Mouse (Mus musculus) limb, embryonic 10.5 days (tissue): ENCODE measurements around the gene Nme8. TPM values are rescaled to one million over a fixed set of nuclear protein-coding genes. Genes with fewer than 3 reads are reported as not detected.

Source experiments
- DNase-seq: peaks from one replicate; pipeline ENCODE4 v3.0.0-alpha.2; 2017; ENCODE audit warnings: low spot score
- H3K27ac ChIP-seq: fragments of 300-500 bp; sonication (generic); 2 replicates; pipeline ENCODE4 v1.5.1; 2016; ENCODE audit warnings: mild to moderate bottlenecking
- H3K27me3 ChIP-seq: fragments of 300-500 bp; sonication (generic); 2 replicates; pipeline ENCODE4 v1.6.1; 2016; ENCODE audit warnings: low read depth, mild to moderate bottlenecking; ENCODE audit not compliant: poor library complexity, severe bottlenecking
- H3K36me3 ChIP-seq: fragments of 300-500 bp; sonication (generic); 2 replicates; pipeline ENCODE4 v1.6.1; 2016; ENCODE audit warnings: mild to moderate bottlenecking, moderate library complexity
- H3K4me1 ChIP-seq: fragments of 300-500 bp; sonication (generic); 2 replicates; pipeline ENCODE4 v1.6.1; 2016
- H3K4me3 ChIP-seq: fragments of 300-500 bp; sonication (generic); 2 replicates; pipeline ENCODE4 v1.5.1; 2016; ENCODE audit warnings: mild to moderate bottlenecking, moderate library complexity
- H3K9me3 ChIP-seq: fragments of 300-500 bp; sonication (generic); replicated peaks from 2 replicates; pipeline ENCODE4 v1.6.1; 2016; ENCODE audit warnings: mild to moderate bottlenecking
- WGBS: fragments of 180-500 bp; shearing (Covaris S2); methylation state at CpG from one replicate; pipeline ENCODE4 v1.1.7; 2016; 5-methylcytosine and 5-hydroxymethylcytosine counted together
- polyA plus RNA-seq: library from polyadenylated mRNA; unstranded; fragments of >200 nt; fragmentation: Nextera tagmentation; extraction: Ambion mirVana; gene quantifications from 2 replicates; pipeline ENCODE4 v1.2.1, GENCODE M21; 2016

The Nme8 gene
- polyA plus RNA-seq, 1 experiment from 2014 or later, result not detected

- Histone ChIP-seq H3K9me3 (no peaks in the 10 kb centered on the region), H3K27ac (no peak overlapping the region), H3K4me1 (no peaks in the 10 kb centered on the region), H3K4me3 (no peak overlapping the region), H3K36me3 (no peaks in the 10 kb centered on the region), H3K27me3 (no peaks in the 10 kb centered on the region)
- WGBS, result 89% methylated on average over 1 of the region's 1 CpGs
- no peak for DNase-seq
Measured at GRCm38 (mm10) chr13:19603719-19604118, 93.9 kb downstream of the Nme8 start.

- Histone ChIP-seq H3K9me3 (no peaks in the 10 kb centered on the region), H3K27ac (no peak overlapping the region), H3K4me1 (no peaks in the 10 kb centered on the region), H3K36me3 (no peaks in the 10 kb centered on the region), H3K27me3 (no peaks in the 10 kb centered on the region), H3K4me3 (no peak overlapping the region)
- DNase-seq, result no peak
- WGBS, result 90% methylated on average over 1 of the region's 1 CpGs
Measured at GRCm38 (mm10) chr13:19602531-19602930, 95.1 kb downstream of the Nme8 start.

GRCm38 (mm10) chr13:19599242-19599641, 98.4 kb downstream of the Nme8 start:
- no peaks in the 10 kb centered on the region for H3K9me3 ChIP-seq
- H3K4me1 ChIP-seq, result no peaks in the 10 kb centered on the region
- no peak overlapping the region for H3K27ac ChIP-seq
- WGBS, result 92% methylated on average over 6 of the region's 6 CpGs
- no peak overlapping the region for H3K4me3 ChIP-seq
- no peaks in the 10 kb centered on the region for H3K36me3 ChIP-seq
- no peak for DNase-seq
- H3K27me3 ChIP-seq, result no peaks in the 10 kb centered on the region

- DNase-seq, result no peak
- no peaks in the 10 kb centered on the region for H3K9me3 ChIP-seq
- 91% methylated on average over 1 of the region's 1 CpGs for WGBS
- no peaks in the 10 kb centered on the region for H3K36me3 ChIP-seq
- H3K4me1 ChIP-seq, result no peaks in the 10 kb centered on the region
- no peak overlapping the region for H3K4me3 ChIP-seq
- H3K27me3 ChIP-seq, result no peaks in the 10 kb centered on the region
- H3K27ac ChIP-seq, result no peak overlapping the region
Measured at GRCm38 (mm10) chr13:19595141-19595540, 102.5 kb downstream of the Nme8 start.

Other genes with a start within 250 kb of the Nme8 start
- 12.2 and 13.8 TPM in 2 replicates for gene Epdr1, start 77.9 kb downstream of the Nme8 start, polyA plus RNA-seq
- 0.15 and 0.31 TPM in 2 replicates for gene Sfrp4, start 74.7 kb downstream of the Nme8 start, polyA plus RNA-seq
- 0.04 TPM in 1 of 2 replicates, not detected in the other for gene Gpr141, start 126.5 kb upstream of the Nme8 start, polyA plus RNA-seq